Mouse (Mus musculus) spleen, adult 2 months (tissue): ENCODE measurements around the gene Il34.

ENCODE experiments used
- CTCF ChIP-seq: fragments of 200-500 bp; IDR thresholded peaks from 2 replicates; pipeline ENCODE4 v1.5.1; 2011; ENCODE audit warnings: mild to moderate bottlenecking, inconsistent platforms; ENCODE audit not compliant: insufficient read depth, insufficient read length, insufficient replicate concordance; ENCODE audit errors: extremely low read depth
- POLR2A ChIP-seq: fragments of 200-500 bp; IDR thresholded peaks from 2 replicates; pipeline ENCODE4 v1.6.1; 2011; ENCODE audit warnings: low read depth, low read length, inconsistent platforms

- no peak for TF ChIP-seq CTCF
- no peak for TF ChIP-seq POLR2A
Observed at GRCm38 (mm10) chr8:110804825-110805514, 754 bp downstream of the Il34 start.
